Mouse (Mus musculus): ENCODE data around the gene Afap1l2. TPM values are rescaled to one million over a fixed set of nuclear protein-coding genes. Genes with fewer than 3 reads are reported as not detected.

The Afap1l2 gene
- polyA plus RNA-seq, 1 experiment from 2014 or later, result 1.2 TPM

- Histone ChIP-seq H3K4me3 (ENCODE audit: low read depth, low read length) (no peak overlapping the region), H3K27me3 (replicated peaks; ENCODE audit: control insufficient read depth, insufficient read depth, low read length) (peaks cover 10% of the 10 kb centered on the region), H3K4me1 (replicated peaks; ENCODE audit: control insufficient read depth, insufficient read depth, low read length) (peaks cover 4% of the 10 kb centered on the region; the same call in 1 of the 2 replicates), H3K9me3 (ENCODE audit: control insufficient read depth, low read length) (no peaks in the 10 kb centered on the region), H3K4me2 (no peak overlapping the region), H3K27ac (ENCODE audit: low read depth, low read length) (no peak overlapping the region), H3K9ac (ENCODE audit: low read depth, low read length) (no peak overlapping the region), H3K36me3 (ENCODE audit: control insufficient read depth, insufficient read depth, low read length) (no peaks in the 10 kb centered on the region)
- WGBS, result 65% methylated on average over 6 of the region's 6 CpGs
- no peak for ATAC-seq (replicated peaks; ENCODE audit: low FRiP score)
- no peak for DNase-seq (ENCODE audit: low spot score)
Measured at GRCm38 (mm10) chr19:57013271-57013677, 5.2 kb upstream of the Afap1l2 start.

- Histone ChIP-seq H3K9me3 (ENCODE audit: control insufficient read depth, low read length) (no peaks in the 10 kb centered on the region), H3K36me3 (ENCODE audit: control insufficient read depth, insufficient read depth, low read length) (no peaks in the 10 kb centered on the region), H3K4me3 (ENCODE audit: low read depth, low read length) (no peak overlapping the region), H3K27me3 (replicated peaks; ENCODE audit: control insufficient read depth, insufficient read depth, low read length) (peaks cover 22% of the 10 kb centered on the region), H3K9ac (ENCODE audit: low read depth, low read length) (no peak overlapping the region), H3K27ac (ENCODE audit: low read depth, low read length) (no peak overlapping the region), H3K4me2 (no peak overlapping the region), H3K4me1 (replicated peaks; ENCODE audit: control insufficient read depth, insufficient read depth, low read length) (peaks cover 4% of the 10 kb centered on the region; the same call in 1 of the 2 replicates)
- ATAC-seq (replicated peaks; ENCODE audit: low FRiP score) (no peak), DNase-seq (ENCODE audit: low spot score) (no peak)
- 34% methylated on average over 3 of the region's 3 CpGs for WGBS
Measured at GRCm38 (mm10) chr19:57012068-57012467, 4.0 kb upstream of the Afap1l2 start.

- WGBS, result 51% methylated on average over 4 of the region's 4 CpGs
- Histone ChIP-seq H3K36me3 (ENCODE audit: control insufficient read depth, insufficient read depth, low read length) (no peaks in the 10 kb centered on the region), H3K27me3 (replicated peaks; ENCODE audit: control insufficient read depth, insufficient read depth, low read length) (peaks cover 30% of the 10 kb centered on the region)
Measured at GRCm38 (mm10) chr19:57010064-57010463, 2.0 kb upstream of the Afap1l2 start.

GRCm38 (mm10) chr19:57009653-57010052, 1.6 kb upstream of the Afap1l2 start:
- Histone ChIP-seq H3K4me1 (replicated peaks; ENCODE audit: control insufficient read depth, insufficient read depth, low read length) (no peaks in the 10 kb centered on the region; the same call in 1 of the 2 replicates), H3K9me3 (ENCODE audit: control insufficient read depth, low read length) (no peaks in the 10 kb centered on the region), H3K27me3 (replicated peaks; ENCODE audit: control insufficient read depth, insufficient read depth, low read length) (peaks cover 30% of the 10 kb centered on the region), H3K36me3 (ENCODE audit: control insufficient read depth, insufficient read depth, low read length) (no peaks in the 10 kb centered on the region), H3K4me3 (ENCODE audit: low read depth, low read length) (no peak overlapping the region), H3K9ac (ENCODE audit: low read depth, low read length) (no peak overlapping the region), H3K4me2 (no peak overlapping the region), H3K27ac (ENCODE audit: low read depth, low read length) (no peak overlapping the region)
- 63% methylated on average over 4 of the region's 4 CpGs for WGBS
- ATAC-seq (replicated peaks; ENCODE audit: low FRiP score) (no peak), DNase-seq (ENCODE audit: low spot score) (no peak)

More at GRCm38 (mm10) chr19:57010064-57010463, 2.0 kb upstream of the Afap1l2 start:
- DNase-seq (ENCODE audit: low spot score) (no peak), ATAC-seq (replicated peaks; ENCODE audit: low FRiP score) (no peak)
- Histone ChIP-seq H3K4me3 (ENCODE audit: low read depth, low read length) (no peak overlapping the region), H3K27ac (ENCODE audit: low read depth, low read length) (no peak overlapping the region), H3K4me2 (no peak overlapping the region), H3K9me3 (ENCODE audit: control insufficient read depth, low read length) (no peaks in the 10 kb centered on the region), H3K4me1 (replicated peaks; ENCODE audit: control insufficient read depth, insufficient read depth, low read length) (no peaks in the 10 kb centered on the region; the same call in 1 of the 2 replicates), H3K9ac (ENCODE audit: low read depth, low read length) (no peak overlapping the region)

GRCm38 (mm10) chr19:57007291-57007690, 737 bp downstream of the Afap1l2 start:
- peaks cover 30% of the 10 kb centered on the region for H3K27me3 ChIP-seq (replicated peaks; ENCODE audit: control insufficient read depth, insufficient read depth, low read length)
- no peaks in the 10 kb centered on the region for H3K36me3 ChIP-seq (ENCODE audit: control insufficient read depth, insufficient read depth, low read length)
- H3K9me3 ChIP-seq (ENCODE audit: control insufficient read depth, low read length), result no peaks in the 10 kb centered on the region
- 80% methylated on average over 16 of the region's 16 CpGs for WGBS
- no peak overlapping the region for H3K9ac ChIP-seq (ENCODE audit: low read depth, low read length)
- no peak for ATAC-seq (replicated peaks; ENCODE audit: low FRiP score)
- no peaks in the 10 kb centered on the region; the same call in 1 of the 2 replicates for H3K4me1 ChIP-seq (replicated peaks; ENCODE audit: control insufficient read depth, insufficient read depth, low read length)
- H3K4me3 ChIP-seq (ENCODE audit: low read depth, low read length), result peak overlapping the region; percentile 54; the same call in 1 of the 2 replicates
- DNase-seq (ENCODE audit: low spot score), result no peak
- H3K4me2 ChIP-seq, result peak overlapping the region; percentile 81
- no peak overlapping the region for H3K27ac ChIP-seq (ENCODE audit: low read depth, low read length)

- Histone ChIP-seq H3K4me1 (replicated peaks; ENCODE audit: control insufficient read depth, insufficient read depth, low read length) (no peaks in the 10 kb centered on the region; the same call in 1 of the 2 replicates), H3K27ac (ENCODE audit: low read depth, low read length) (no peak overlapping the region), H3K36me3 (ENCODE audit: control insufficient read depth, insufficient read depth, low read length) (no peaks in the 10 kb centered on the region), H3K4me3 (ENCODE audit: low read depth, low read length) (no peak overlapping the region), H3K4me2 (no peak overlapping the region), H3K27me3 (replicated peaks; ENCODE audit: control insufficient read depth, insufficient read depth, low read length) (peaks cover 30% of the 10 kb centered on the region), H3K9ac (ENCODE audit: low read depth, low read length) (no peak overlapping the region), H3K9me3 (ENCODE audit: control insufficient read depth, low read length) (no peaks in the 10 kb centered on the region)
- ATAC-seq (replicated peaks; ENCODE audit: low FRiP score) (no peak), DNase-seq (ENCODE audit: low spot score) (no peak)
- WGBS, result 72% methylated on average over 13 of the region's 13 CpGs
Measured at GRCm38 (mm10) chr19:57006841-57007240, 1.2 kb downstream of the Afap1l2 start.

- no peak for ATAC-seq (replicated peaks; ENCODE audit: low FRiP score)
- Histone ChIP-seq H3K27ac (ENCODE audit: low read depth, low read length) (no peak overlapping the region), H3K4me2 (no peak overlapping the region), H3K9me3 (ENCODE audit: control insufficient read depth, low read length) (no peaks in the 10 kb centered on the region), H3K4me1 (replicated peaks; ENCODE audit: control insufficient read depth, insufficient read depth, low read length) (no peaks in the 10 kb centered on the region; the same call in 1 of the 2 replicates), H3K36me3 (ENCODE audit: control insufficient read depth, insufficient read depth, low read length) (no peaks in the 10 kb centered on the region), H3K4me3 (ENCODE audit: low read depth, low read length) (no peak overlapping the region), H3K9ac (ENCODE audit: low read depth, low read length) (no peak overlapping the region), H3K27me3 (replicated peaks; ENCODE audit: control insufficient read depth, insufficient read depth, low read length) (peaks cover 30% of the 10 kb centered on the region)
- no peak for DNase-seq (ENCODE audit: low spot score)
- 85% methylated on average over 4 of the region's 4 CpGs for WGBS
Measured at GRCm38 (mm10) chr19:57005062-57005461, 3.0 kb downstream of the Afap1l2 start.

- Histone ChIP-seq H3K4me3 (ENCODE audit: low read depth, low read length) (no peak overlapping the region), H3K9me3 (ENCODE audit: control insufficient read depth, low read length) (no peaks in the 10 kb centered on the region), H3K4me2 (no peak overlapping the region), H3K36me3 (ENCODE audit: control insufficient read depth, insufficient read depth, low read length) (no peaks in the 10 kb centered on the region), H3K27ac (ENCODE audit: low read depth, low read length) (no peak overlapping the region), H3K27me3 (replicated peaks; ENCODE audit: control insufficient read depth, insufficient read depth, low read length) (peaks cover 22% of the 10 kb centered on the region), H3K9ac (ENCODE audit: low read depth, low read length) (no peak overlapping the region), H3K4me1 (replicated peaks; ENCODE audit: control insufficient read depth, insufficient read depth, low read length) (no peaks in the 10 kb centered on the region; the same call in 1 of the 2 replicates)
- DNase-seq (ENCODE audit: low spot score) (no peak), ATAC-seq (replicated peaks; ENCODE audit: low FRiP score) (no peak)
- 51% methylated on average over 7 of the region's 7 CpGs for WGBS
Measured at GRCm38 (mm10) chr19:57003460-57003810, 4.6 kb downstream of the Afap1l2 start.

- H3K36me3 ChIP-seq (ENCODE audit: control insufficient read depth, insufficient read depth, low read length), result no peaks in the 10 kb centered on the region
- H3K9me3 ChIP-seq (ENCODE audit: control insufficient read depth, low read length), result no peaks in the 10 kb centered on the region
- H3K27me3 ChIP-seq (replicated peaks; ENCODE audit: control insufficient read depth, insufficient read depth, low read length), result peaks cover 16% of the 10 kb centered on the region
- 71% methylated on average over 12 of the region's 12 CpGs for WGBS
- H3K4me1 ChIP-seq (replicated peaks; ENCODE audit: control insufficient read depth, insufficient read depth, low read length), result no peaks in the 10 kb centered on the region; the same call in 1 of the 2 replicates
- ATAC-seq (replicated peaks; ENCODE audit: low FRiP score) (no peak), DNase-seq (ENCODE audit: low spot score) (no peak)
- H3K4me2 ChIP-seq, result no peak overlapping the region
- H3K27ac ChIP-seq (ENCODE audit: low read depth, low read length), result no peak overlapping the region
- H3K9ac ChIP-seq (ENCODE audit: low read depth, low read length), result no peak overlapping the region
- H3K4me3 ChIP-seq (ENCODE audit: low read depth, low read length), result no peak overlapping the region
Measured at GRCm38 (mm10) chr19:57002741-57003459, 5.1 kb downstream of the Afap1l2 start.
